Mouse (Mus musculus): ENCODE data around the gene Trim32.

DNA sequence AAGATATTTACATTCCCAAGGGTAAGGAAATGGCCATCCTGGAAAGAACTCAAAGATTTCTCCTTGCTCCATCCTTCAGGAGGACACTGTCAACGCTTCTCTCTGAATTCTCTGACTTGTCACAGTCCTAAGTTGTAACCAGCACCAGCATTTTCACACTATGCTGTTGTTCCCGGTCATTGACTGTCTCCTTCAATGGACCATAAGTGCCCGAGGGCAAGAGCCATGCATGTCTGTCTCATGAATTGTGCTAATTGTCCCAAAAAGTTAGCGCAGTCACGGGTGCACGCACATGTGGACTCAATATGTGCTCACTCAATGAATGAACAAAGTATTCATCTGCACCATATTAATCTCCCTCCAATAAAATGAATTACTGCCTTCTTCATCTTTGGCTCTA lies 58.4 kb downstream of the Trim32 start:
- TF ChIP-seq USF1 (IDR thresholded peaks at IDR 0.05; ENCODE audit: low read depth): no peak
- no peak for TF ChIP-seq MYOG (IDR thresholded peaks at IDR 0.05; ENCODE audit: control insufficient read depth, extremely low read depth, insufficient read length)
- TF ChIP-seq CTCF (IDR thresholded peaks at IDR 0.05; ENCODE audit: control insufficient read depth, insufficient read depth, insufficient read length): no peak
- TF ChIP-seq CEBPB (IDR thresholded peaks at IDR 0.05; ENCODE audit: low read depth): no peak
- TF ChIP-seq MYOD1 (IDR thresholded peaks at IDR 0.05; ENCODE audit: control insufficient read depth, insufficient read length, low read depth): no peak
- no peak for TF ChIP-seq FOSL1 (IDR thresholded peaks at IDR 0.05; ENCODE audit: insufficient read depth, low read length, poor library complexity, severe bottlenecking)

Data from C2C12 (cell line).